Mouse (Mus musculus): ENCODE results near the gene Chn1. TPM values are rescaled to one million over a fixed set of nuclear protein-coding genes. Genes with fewer than 3 reads are reported as not detected.
A peak's percentile ranks its signal among the peaks of the same experiment; 100 is the strongest.

The Chn1 gene
- polyA plus RNA-seq, 1 experiment from 2014 or later: 86.7 TPM

GRCm38 (mm10) chr2:73584645-73585346, 190.3 kb downstream of the Chn1 start:
- H3K27me3 ChIP-seq (ENCODE audit: control insufficient read depth, insufficient read depth, low read length): no peaks in the 10 kb centered on the region
- 4% methylated on average over 17 of the region's 18 CpGs for WGBS
- DNase-seq (ENCODE audit: low spot score, missing footprints): peak; percentile 98
- H3K4me1 ChIP-seq (ENCODE audit: control insufficient read depth, insufficient read depth, low read length): peaks cover 7% of the 10 kb centered on the region; the same call in 1 of the 2 replicates
- peak; percentile 82 for ATAC-seq (ENCODE audit: low FRiP score)
- H3K9me3 ChIP-seq (ENCODE audit: control insufficient read depth, low read length): no peaks in the 10 kb centered on the region
- H3K4me3 ChIP-seq (ENCODE audit: low read depth, low read length): peak overlapping the region; percentile 38
- H3K9ac ChIP-seq (ENCODE audit: low read length): peak overlapping the region; percentile 54
- H3K27ac ChIP-seq (ENCODE audit: low read depth, low read length): no peak overlapping the region
- no peaks in the 10 kb centered on the region for H3K36me3 ChIP-seq (ENCODE audit: control insufficient read depth, insufficient read depth, low read length)
- peak overlapping the region; percentile 68 for H3K4me2 ChIP-seq

- no peak overlapping the region for H3K4me2 ChIP-seq
- no peak for DNase-seq (ENCODE audit: low spot score, missing footprints)
- H3K36me3 ChIP-seq (ENCODE audit: control insufficient read depth, insufficient read depth, low read length): no peaks in the 10 kb centered on the region
- H3K9ac ChIP-seq (ENCODE audit: low read length): no peak overlapping the region
- 86% methylated on average over 5 of the region's 5 CpGs for WGBS
- peaks cover 7% of the 10 kb centered on the region; the same call in 1 of the 2 replicates for H3K4me1 ChIP-seq (ENCODE audit: control insufficient read depth, insufficient read depth, low read length)
- no peaks in the 10 kb centered on the region; the same call in 1 of the 2 replicates for H3K27me3 ChIP-seq (ENCODE audit: control insufficient read depth, insufficient read depth, low read length)
- H3K4me3 ChIP-seq (ENCODE audit: low read depth, low read length): no peak overlapping the region
- ATAC-seq (ENCODE audit: low FRiP score): no peak
- H3K27ac ChIP-seq (ENCODE audit: low read depth, low read length): no peak overlapping the region
- no peaks in the 10 kb centered on the region for H3K9me3 ChIP-seq (ENCODE audit: control insufficient read depth, low read length)
These were observed 194.4 kb downstream of the Chn1 start for GRCm38 (mm10) chr2:73580720-73581119.

- ATAC-seq (ENCODE audit: low FRiP score): no peak
- Histone ChIP-seq H3K4me1 (ENCODE audit: control insufficient read depth, insufficient read depth, low read length) (peaks cover 3% of the 10 kb centered on the region; the same call in 1 of the 2 replicates), H3K9me3 (ENCODE audit: control insufficient read depth, low read length) (no peaks in the 10 kb centered on the region), H3K36me3 (ENCODE audit: control insufficient read depth, insufficient read depth, low read length) (no peaks in the 10 kb centered on the region), H3K4me2 (no peak within 1 kb of the TSS), H3K27ac (ENCODE audit: low read depth, low read length) (no peak within 1 kb of the TSS), H3K4me3 (ENCODE audit: low read depth, low read length) (no peak within 1 kb of the TSS), H3K27me3 (ENCODE audit: control insufficient read depth, insufficient read depth, low read length) (no peaks in the 10 kb centered on the region; the same call in 1 of the 2 replicates), H3K9ac (ENCODE audit: low read length) (no peak within 1 kb of the TSS)
- no peak for DNase-seq (ENCODE audit: low spot score, missing footprints)
- 90% methylated on average over 9 of the region's 9 CpGs for WGBS
These were observed 195.0 kb downstream of the Chn1 start, which contains the start of gene Chrna1 for GRCm38 (mm10) chr2:73580166-73580565. Chrna1 (minus strand) TSS chr2:73580338.

GRCm38 (mm10) chr2:73579168-73579567, 196.0 kb downstream of the Chn1 start:
- DNase-seq (ENCODE audit: low spot score, missing footprints): no peak
- Histone ChIP-seq H3K4me2 (no peak overlapping the region), H3K27ac (ENCODE audit: low read depth, low read length) (no peak overlapping the region), H3K27me3 (ENCODE audit: control insufficient read depth, insufficient read depth, low read length) (no peaks in the 10 kb centered on the region; the same call in 1 of the 2 replicates), H3K9me3 (ENCODE audit: control insufficient read depth, low read length) (no peaks in the 10 kb centered on the region), H3K4me1 (ENCODE audit: control insufficient read depth, insufficient read depth, low read length) (no peaks in the 10 kb centered on the region), H3K9ac (ENCODE audit: low read length) (no peak overlapping the region), H3K4me3 (ENCODE audit: low read depth, low read length) (no peak overlapping the region), H3K36me3 (ENCODE audit: control insufficient read depth, insufficient read depth, low read length) (no peaks in the 10 kb centered on the region)
- 74% methylated on average over 5 of the region's 5 CpGs for WGBS
- no peak for ATAC-seq (ENCODE audit: low FRiP score)

- Histone ChIP-seq H3K4me1 (ENCODE audit: control insufficient read depth, insufficient read depth, low read length) (peaks cover 4% of the 10 kb centered on the region; the same call in 1 of the 2 replicates), H3K9ac (ENCODE audit: low read length) (no peak overlapping the region), H3K9me3 (ENCODE audit: control insufficient read depth, low read length) (no peaks in the 10 kb centered on the region), H3K27ac (ENCODE audit: low read depth, low read length) (no peak overlapping the region), H3K4me2 (no peak overlapping the region), H3K27me3 (ENCODE audit: control insufficient read depth, insufficient read depth, low read length) (no peaks in the 10 kb centered on the region; the same call in 1 of the 2 replicates), H3K36me3 (ENCODE audit: control insufficient read depth, insufficient read depth, low read length) (no peaks in the 10 kb centered on the region), H3K4me3 (ENCODE audit: low read depth, low read length) (no peak overlapping the region)
- 80% methylated on average over 6 of the region's 6 CpGs for WGBS
- no peak for DNase-seq (ENCODE audit: low spot score, missing footprints)
- ATAC-seq (ENCODE audit: low FRiP score): no peak
These were observed 200.7 kb downstream of the Chn1 start for GRCm38 (mm10) chr2:73574418-73574817.

GRCm38 (mm10) chr2:73573556-73573955, 201.6 kb downstream of the Chn1 start:
- ATAC-seq (ENCODE audit: low FRiP score) (no peak), DNase-seq (ENCODE audit: low spot score, missing footprints) (peak; percentile 73)
- WGBS: 86% methylated on average over 4 of the region's 4 CpGs
- H3K4me1 ChIP-seq (ENCODE audit: control insufficient read depth, insufficient read depth, low read length): peaks cover 4% of the 10 kb centered on the region; the same call in 1 of the 2 replicates
- H3K4me3 ChIP-seq (ENCODE audit: low read depth, low read length): no peak overlapping the region
- no peaks in the 10 kb centered on the region; the same call in 1 of the 2 replicates for H3K27me3 ChIP-seq (ENCODE audit: control insufficient read depth, insufficient read depth, low read length)
- H3K9me3 ChIP-seq (ENCODE audit: control insufficient read depth, low read length): no peaks in the 10 kb centered on the region
- H3K36me3 ChIP-seq (ENCODE audit: control insufficient read depth, insufficient read depth, low read length): no peaks in the 10 kb centered on the region
- no peak overlapping the region for H3K27ac ChIP-seq (ENCODE audit: low read depth, low read length)
- no peak overlapping the region for H3K4me2 ChIP-seq
- H3K9ac ChIP-seq (ENCODE audit: low read length): no peak overlapping the region

GRCm38 (mm10) chr2:73572539-73573372, 202.4 kb downstream of the Chn1 start:
- DNase-seq (ENCODE audit: low spot score, missing footprints) (peak; percentile 97), ATAC-seq (ENCODE audit: low FRiP score) (peak; percentile 95)
- no peaks in the 10 kb centered on the region for H3K9me3 ChIP-seq (ENCODE audit: control insufficient read depth, low read length)
- H3K36me3 ChIP-seq (ENCODE audit: control insufficient read depth, insufficient read depth, low read length): no peaks in the 10 kb centered on the region
- H3K4me1 ChIP-seq (ENCODE audit: control insufficient read depth, insufficient read depth, low read length): peaks cover 4% of the 10 kb centered on the region; the same call in 1 of the 2 replicates
- H3K27me3 ChIP-seq (ENCODE audit: control insufficient read depth, insufficient read depth, low read length): no peaks in the 10 kb centered on the region; the same call in 1 of the 2 replicates
- H3K4me3 ChIP-seq (ENCODE audit: low read depth, low read length): peak overlapping the region; percentile 26
- H3K27ac ChIP-seq (ENCODE audit: low read depth, low read length): 0 out of 2 replicates have a peak overlapping the region, but pooled peaks have one; percentile 25
- 31% methylated on average over 23 of the region's 23 CpGs for WGBS
- H3K9ac ChIP-seq (ENCODE audit: low read length): no peak overlapping the region
- peak overlapping the region; percentile 39 for H3K4me2 ChIP-seq

- 66% methylated on average over 6 of the region's 6 CpGs for WGBS
- Histone ChIP-seq H3K4me3 (ENCODE audit: low read depth, low read length) (no peak overlapping the region), H3K36me3 (ENCODE audit: control insufficient read depth, insufficient read depth, low read length) (no peaks in the 10 kb centered on the region), H3K4me1 (ENCODE audit: control insufficient read depth, insufficient read depth, low read length) (peaks cover 4% of the 10 kb centered on the region; the same call in 1 of the 2 replicates), H3K9me3 (ENCODE audit: control insufficient read depth, low read length) (no peaks in the 10 kb centered on the region), H3K4me2 (no peak overlapping the region), H3K27ac (ENCODE audit: low read depth, low read length) (no peak overlapping the region), H3K9ac (ENCODE audit: low read length) (no peak overlapping the region), H3K27me3 (ENCODE audit: control insufficient read depth, insufficient read depth, low read length) (no peaks in the 10 kb centered on the region; the same call in 1 of the 2 replicates)
- DNase-seq (ENCODE audit: low spot score, missing footprints) (peak; percentile 75), ATAC-seq (ENCODE audit: low FRiP score) (peak; percentile 28; the same call in 1 of the 2 replicates)
These were observed 203.2 kb downstream of the Chn1 start for GRCm38 (mm10) chr2:73571901-73572300.
